Mouse (Mus musculus): ENCODE results near the gene Mre11a. TPM values are rescaled to one million over a fixed set of nuclear protein-coding genes. Genes with fewer than 3 reads are reported as not detected.

Mre11a gene
- polyA plus RNA-seq, 1 experiment from 2014 or later, result 12.5 TPM

DNA sequence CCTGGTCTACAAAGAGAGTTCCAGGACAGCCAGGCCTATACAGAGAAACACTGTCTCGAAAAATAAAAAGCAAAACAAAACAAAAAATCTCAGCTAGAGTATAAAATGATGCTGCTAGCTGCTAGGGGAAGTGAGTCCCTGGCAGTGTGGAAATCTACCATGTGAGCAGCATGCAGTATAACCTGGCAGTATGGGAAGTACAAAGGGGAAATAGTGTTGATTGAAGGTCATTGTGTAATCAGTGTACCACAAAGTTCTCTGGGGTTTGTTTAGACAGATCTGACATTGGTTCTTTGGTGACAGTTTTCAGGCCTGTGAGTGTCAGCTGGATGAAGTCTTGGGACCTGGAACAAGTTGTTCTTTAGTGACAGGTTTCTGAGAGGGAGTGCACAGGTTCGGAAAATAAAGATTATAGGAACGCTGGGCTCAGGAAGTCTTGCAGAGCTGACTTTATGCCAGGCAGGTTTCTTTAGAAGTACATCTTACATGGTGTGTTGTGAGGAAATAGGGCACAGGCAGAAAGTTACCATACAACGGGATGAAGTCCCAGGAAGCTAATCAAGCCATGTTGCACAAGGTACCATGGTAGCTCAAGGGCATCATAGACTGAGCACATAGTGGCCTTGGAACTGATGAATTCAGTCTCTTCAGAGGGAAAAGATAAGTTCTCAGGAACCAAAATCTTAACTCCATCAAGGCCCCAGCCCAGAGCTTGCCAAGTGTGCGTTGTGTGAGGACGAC, 51.1 kb downstream of the Mre11a start:
- Histone ChIP-seq H3K4me2 (no peak overlapping the region), H3K27ac (replicated peaks) (no peak overlapping the region), H3K9me3 (no peaks in the 10 kb centered on the region), H3K4me1 (replicated peaks) (no peaks in the 10 kb centered on the region; the same call in 1 of the 2 replicates), H3K36me3 (peaks cover 18% of the 10 kb centered on the region; the same call in 1 of the 2 replicates), H3K9ac (no peak overlapping the region), H3K4me3 (no peak overlapping the region), H3K27me3 (no peaks in the 10 kb centered on the region)
- 94% methylated on average over 6 of the region's 6 CpGs for WGBS
- ATAC-seq (ENCODE audit: low FRiP score, low read depth), result no peak

DNA sequence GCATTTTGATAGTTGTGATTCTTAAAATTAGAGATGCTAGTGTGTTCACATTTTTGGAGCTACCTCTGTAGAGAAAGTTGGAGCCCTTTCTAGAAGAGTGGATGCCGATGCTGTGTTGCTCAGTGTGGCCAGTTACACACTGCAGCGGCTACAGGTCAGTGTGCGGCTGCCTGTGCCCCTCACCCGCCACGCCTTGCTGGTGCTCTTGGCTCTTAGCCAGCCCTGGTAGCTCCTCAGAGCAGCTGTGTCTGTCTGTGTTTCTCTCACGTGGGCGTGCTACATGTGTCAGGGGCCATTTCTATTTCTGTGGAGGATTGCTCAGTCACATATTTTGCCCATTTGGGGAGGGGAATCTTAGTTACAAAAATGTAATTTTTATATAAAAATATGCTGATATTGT, 55.1 kb downstream of the Mre11a start:
- Histone ChIP-seq H3K4me2 (no peak overlapping the region), H3K36me3 (no peaks in the 10 kb centered on the region), H3K4me3 (no peak overlapping the region), H3K27me3 (no peaks in the 10 kb centered on the region), H3K9ac (no peak overlapping the region), H3K9me3 (no peaks in the 10 kb centered on the region), H3K27ac (replicated peaks) (no peak overlapping the region), H3K4me1 (replicated peaks) (peaks cover 3% of the 10 kb centered on the region; the same call in 1 of the 2 replicates)
- 32% methylated on average over 7 of the region's 7 CpGs for WGBS
- peak; percentile 37; the same call in 1 of the 2 replicates for ATAC-seq (ENCODE audit: low FRiP score, low read depth)

DNA sequence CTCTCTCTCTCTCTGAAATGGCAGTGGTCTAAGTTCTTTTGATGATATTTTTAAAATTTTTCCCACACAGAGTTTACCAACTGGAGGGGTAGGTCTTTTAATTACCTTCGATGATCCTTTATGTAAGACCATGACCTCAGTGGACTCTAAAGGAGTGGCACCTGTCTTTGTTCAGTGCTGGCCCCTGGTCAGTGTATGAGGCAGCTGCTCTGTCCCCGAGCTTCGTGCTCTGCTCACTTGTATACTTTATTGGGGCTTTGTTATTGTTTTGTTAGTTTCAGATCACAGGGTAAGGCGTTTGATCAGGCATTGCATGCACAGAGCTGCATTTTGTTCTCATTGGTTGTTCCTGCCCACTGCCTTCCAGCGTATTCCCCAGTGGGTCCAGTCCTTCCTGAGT, 55.5 kb downstream of the Mre11a start:
- H3K27me3 ChIP-seq, result no peaks in the 10 kb centered on the region
- H3K4me1 ChIP-seq (replicated peaks), result peaks cover 3% of the 10 kb centered on the region; the same call in 1 of the 2 replicates
- no peak overlapping the region for H3K9ac ChIP-seq
- H3K36me3 ChIP-seq, result no peaks in the 10 kb centered on the region
- WGBS, result 81% methylated on average over 5 of the region's 5 CpGs
- no peak overlapping the region for H3K4me2 ChIP-seq
- no peak overlapping the region for H3K27ac ChIP-seq (replicated peaks)
- no peak overlapping the region for H3K4me3 ChIP-seq
- ATAC-seq (ENCODE audit: low FRiP score, low read depth), result no peak
- no peaks in the 10 kb centered on the region for H3K9me3 ChIP-seq

GRCm38 (mm10) chr9:14841878-14842761, 57.7 kb downstream of the Mre11a start:
- Histone ChIP-seq H3K4me1 (replicated peaks) (peaks cover 3% of the 10 kb centered on the region; the same call in 1 of the 2 replicates), H3K9me3 (no peaks in the 10 kb centered on the region), H3K27me3 (no peaks in the 10 kb centered on the region), H3K4me3 (no peak overlapping the region), H3K9ac (no peak overlapping the region), H3K27ac (replicated peaks) (no peak overlapping the region), H3K36me3 (no peaks in the 10 kb centered on the region), H3K4me2 (no peak overlapping the region)
- ATAC-seq (ENCODE audit: low FRiP score, low read depth), result peak; percentile 42; the same call in 1 of the 2 replicates
- WGBS, result 78% methylated on average over 10 of the region's 10 CpGs

DNA sequence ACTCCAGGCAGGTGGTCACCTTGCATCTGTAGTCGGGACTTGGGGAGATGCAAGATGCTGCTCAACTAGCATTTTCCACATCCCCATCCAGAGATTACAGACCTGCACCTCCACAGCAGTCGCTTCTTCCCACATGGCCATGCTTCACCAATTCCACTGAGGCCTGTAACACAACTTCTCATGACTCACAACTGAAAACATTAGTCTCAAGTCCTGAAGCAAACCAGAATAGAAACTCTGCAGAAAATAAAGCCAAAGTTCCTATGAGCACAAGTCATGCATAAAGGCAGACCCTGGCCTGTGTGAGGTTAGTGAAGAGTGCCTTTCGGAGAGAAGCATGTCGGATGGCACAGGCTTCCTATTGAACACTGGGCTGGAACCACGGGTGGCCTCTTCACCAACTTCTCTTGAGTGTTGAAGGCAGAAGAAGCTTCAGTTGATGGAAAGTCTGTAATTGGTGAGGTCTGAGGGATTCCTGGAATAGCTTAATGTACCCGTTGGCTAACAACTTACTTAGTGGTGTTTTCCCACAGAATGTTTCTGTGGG, 58.9 kb downstream of the Mre11a start:
- H3K27me3 ChIP-seq, result no peaks in the 10 kb centered on the region
- no peak for ATAC-seq (ENCODE audit: low FRiP score, low read depth)
- 94% methylated on average over 6 of the region's 6 CpGs for WGBS

GRCm38 (mm10) chr9:14843901-14844300, 59.4 kb downstream of the Mre11a start:
- ATAC-seq (ENCODE audit: low FRiP score, low read depth), result no peak
- peaks cover 3% of the 10 kb centered on the region; the same call in 1 of the 2 replicates for H3K4me1 ChIP-seq (replicated peaks)
- H3K36me3 ChIP-seq, result no peaks in the 10 kb centered on the region
- no peak overlapping the region for H3K4me2 ChIP-seq
- no peak overlapping the region for H3K9ac ChIP-seq
- H3K27ac ChIP-seq (replicated peaks), result no peak overlapping the region
- H3K27me3 ChIP-seq, result no peaks in the 10 kb centered on the region
- H3K9me3 ChIP-seq, result no peaks in the 10 kb centered on the region
- no peak overlapping the region for H3K4me3 ChIP-seq
- 95% methylated on average over 3 of the region's 3 CpGs for WGBS

More for the DNA sequence above, 58.9 kb downstream of the Mre11a start:
- Histone ChIP-seq H3K27ac (replicated peaks) (no peak overlapping the region), H3K4me1 (replicated peaks) (peaks cover 3% of the 10 kb centered on the region; the same call in 1 of the 2 replicates), H3K9me3 (no peaks in the 10 kb centered on the region), H3K4me3 (no peak overlapping the region), H3K4me2 (no peak overlapping the region), H3K9ac (no peak overlapping the region), H3K36me3 (no peaks in the 10 kb centered on the region)

- WGBS, result 52% methylated on average over 5 of the region's 5 CpGs
- no peaks in the 10 kb centered on the region for H3K36me3 ChIP-seq
- no peak overlapping the region for H3K27ac ChIP-seq (replicated peaks)
- H3K27me3 ChIP-seq, result no peaks in the 10 kb centered on the region
- no peak overlapping the region for H3K9ac ChIP-seq
- H3K4me1 ChIP-seq (replicated peaks), result peaks cover 3% of the 10 kb centered on the region; the same call in 1 of the 2 replicates
- no peak overlapping the region for H3K4me2 ChIP-seq
- ATAC-seq (ENCODE audit: low FRiP score, low read depth), result no peak
- H3K9me3 ChIP-seq, result 0 out of 2 replicates have a peak, but pooled peaks cover 2% of the 10 kb centered on the region
- no peak overlapping the region for H3K4me3 ChIP-seq
Observed at GRCm38 (mm10) chr9:14846428-14846827, 62.0 kb downstream of the Mre11a start.

DNA sequence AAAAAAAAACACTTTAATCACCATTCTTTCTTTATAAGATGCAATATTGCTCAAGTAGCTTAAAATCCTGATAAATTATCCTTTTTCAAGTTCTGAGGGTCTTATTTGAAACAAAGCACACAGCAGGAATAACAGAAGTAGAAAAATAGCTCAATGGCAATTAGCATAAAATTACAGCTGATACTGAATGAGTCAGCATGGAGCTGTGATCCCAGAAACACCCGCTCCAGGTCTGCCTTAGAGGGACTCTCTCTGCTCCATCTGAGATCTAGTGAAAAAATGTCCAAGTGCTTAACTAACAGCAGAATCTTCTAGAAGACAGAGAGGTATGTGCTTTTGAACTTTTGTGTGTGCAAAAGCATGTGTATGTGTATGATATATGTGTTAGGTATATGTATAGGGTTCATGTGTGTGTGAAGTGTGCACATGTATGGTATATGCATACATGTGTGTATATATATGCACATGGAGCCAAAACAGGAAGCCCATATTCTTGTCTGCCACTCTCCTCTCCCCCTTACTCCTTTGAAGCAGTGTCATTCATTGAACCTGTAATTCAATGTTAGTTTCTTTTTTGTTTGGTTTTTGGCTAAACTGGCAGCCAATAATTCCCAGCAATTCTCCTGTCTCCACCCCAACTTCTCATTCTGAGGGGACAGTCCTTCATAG, 63.9 kb downstream of the Mre11a start:
- Histone ChIP-seq H3K4me3 (no peak overlapping the region), H3K9me3 (0 out of 2 replicates have a peak, but pooled peaks cover 7% of the 10 kb centered on the region), H3K9ac (no peak overlapping the region), H3K4me2 (no peak overlapping the region), H3K4me1 (replicated peaks) (no peaks in the 10 kb centered on the region), H3K36me3 (no peaks in the 10 kb centered on the region), H3K27me3 (no peaks in the 10 kb centered on the region), H3K27ac (replicated peaks) (no peak overlapping the region)
- no peak for ATAC-seq (ENCODE audit: low FRiP score, low read depth)
- WGBS, result 57% methylated on average over 1 of the region's 1 CpGs

DNA sequence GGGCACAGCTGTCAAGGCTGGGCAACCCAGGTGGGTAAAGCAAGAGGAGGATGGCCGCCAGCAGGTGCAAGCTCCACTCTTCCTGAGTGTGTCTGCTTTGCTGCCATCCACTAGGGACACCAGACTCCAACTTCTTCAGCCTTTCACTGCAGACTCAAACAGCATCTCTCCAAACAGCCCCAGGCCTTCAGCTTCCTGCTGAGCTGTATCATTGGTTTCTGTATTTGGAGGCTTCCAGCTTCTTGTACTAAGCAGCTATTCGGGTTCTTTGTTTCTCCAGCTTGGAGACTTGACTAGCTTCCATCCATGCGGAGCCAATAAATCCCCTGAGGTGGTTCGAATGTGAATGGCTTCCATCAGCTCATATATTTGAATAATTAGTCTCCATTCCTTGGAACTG, 70.1 kb downstream of the Mre11a start:
- 61% methylated on average over 4 of the region's 4 CpGs for WGBS
- Histone ChIP-seq H3K9ac (no peak overlapping the region), H3K4me3 (no peak overlapping the region), H3K36me3 (no peaks in the 10 kb centered on the region), H3K27me3 (peaks cover 17% of the 10 kb centered on the region), H3K27ac (replicated peaks) (no peak overlapping the region), H3K4me1 (replicated peaks) (no peaks in the 10 kb centered on the region; the same call in 1 of the 2 replicates), H3K4me2 (no peak overlapping the region), H3K9me3 (0 out of 2 replicates have a peak, but pooled peaks cover 7% of the 10 kb centered on the region)
- ATAC-seq (ENCODE audit: low FRiP score, low read depth), result 0 out of 2 replicates have a peak, but pooled peaks have one; percentile 27

GRCm38 (mm10) chr9:14856922-14857654, 72.6 kb downstream of the Mre11a start:
- Histone ChIP-seq H3K36me3 (no peaks in the 10 kb centered on the region), H3K4me2 (no peak overlapping the region), H3K4me1 (replicated peaks) (peaks cover 7% of the 10 kb centered on the region), H3K27ac (replicated peaks) (no peak overlapping the region), H3K9me3 (no peaks in the 10 kb centered on the region), H3K4me3 (no peak overlapping the region), H3K27me3 (peaks cover 30% of the 10 kb centered on the region), H3K9ac (no peak overlapping the region)
- 45% methylated on average over 4 of the region's 4 CpGs for WGBS
- no peak for ATAC-seq (ENCODE audit: low FRiP score, low read depth)

- Histone ChIP-seq H3K4me1 (replicated peaks) (peaks cover 7% of the 10 kb centered on the region), H3K9me3 (no peaks in the 10 kb centered on the region), H3K4me3 (no peak overlapping the region), H3K36me3 (no peaks in the 10 kb centered on the region), H3K9ac (no peak overlapping the region), H3K4me2 (no peak overlapping the region), H3K27ac (replicated peaks) (no peak overlapping the region), H3K27me3 (peaks cover 30% of the 10 kb centered on the region)
- WGBS, result 67% methylated on average over 7 of the region's 7 CpGs
- ATAC-seq (ENCODE audit: low FRiP score, low read depth), result no peak
Observed at GRCm38 (mm10) chr9:14858170-14858706, 73.8 kb downstream of the Mre11a start.
